Mouse (Mus musculus): ENCODE measurements at regions not wholly inside any gene's neighbourhood (a gene's known extent, or its start where the extent isn't known, plus 50 kb on each side); places are given as distances from the start of the nearest gene placed in this dataset.

GRCm38 (mm10) chr12:70614686-70615085, 161.8 kb downstream of the Tmx1 start:
- WGBS = 85% methylated on average over 2 of the region's 2 CpGs

DNA sequence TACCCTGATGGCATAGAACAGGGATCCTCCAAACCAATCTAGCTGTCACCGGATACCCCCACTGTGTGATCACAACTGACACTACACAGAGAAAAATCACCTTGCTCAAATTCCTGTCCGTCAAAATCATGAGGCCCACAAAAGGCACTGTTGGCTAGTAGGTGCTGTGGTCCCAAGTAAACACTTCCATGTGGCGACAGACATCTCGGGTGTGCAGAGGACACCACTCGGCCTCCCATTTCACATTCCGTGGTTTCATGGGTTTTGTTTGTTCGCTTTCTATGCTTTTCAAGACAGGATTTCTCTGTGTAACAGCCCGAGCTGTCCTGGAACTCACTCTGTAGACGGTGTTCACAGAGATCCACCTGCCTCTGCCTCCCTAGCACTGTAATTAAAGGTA, 162.2 kb downstream of the Tmx1 start:
- no peak overlapping the region for H3K27ac ChIP-seq (ENCODE audit: poor library complexity, severe bottlenecking)
- H3K9me3 ChIP-seq (replicated peaks) = no peaks in the 10 kb centered on the region
- H3K4me2 ChIP-seq = no peak overlapping the region
- 86% methylated on average over 9 of the region's 9 CpGs for WGBS
- peaks cover 25% of the 10 kb centered on the region for H3K4me1 ChIP-seq (replicated peaks)
- H3K4me3 ChIP-seq = no peak overlapping the region
- ATAC-seq (ENCODE audit: insufficient number of reproducible peaks, low FRiP score) = no peak
- H3K36me3 ChIP-seq = no peaks in the 10 kb centered on the region
- H3K27me3 ChIP-seq (replicated peaks) = no peaks in the 10 kb centered on the region
- no peak overlapping the region for H3K9ac ChIP-seq

More at GRCm38 (mm10) chr12:70614686-70615085, 161.8 kb downstream of the Tmx1 start:
- Histone ChIP-seq H3K4me3 (no peak overlapping the region), H3K27me3 (replicated peaks) (no peaks in the 10 kb centered on the region), H3K4me1 (replicated peaks) (peaks cover 25% of the 10 kb centered on the region), H3K36me3 (no peaks in the 10 kb centered on the region), H3K4me2 (no peak overlapping the region), H3K9ac (no peak overlapping the region), H3K9me3 (replicated peaks) (no peaks in the 10 kb centered on the region), H3K27ac (ENCODE audit: poor library complexity, severe bottlenecking) (no peak overlapping the region)
- no peak for ATAC-seq (ENCODE audit: insufficient number of reproducible peaks, low FRiP score)

DNA sequence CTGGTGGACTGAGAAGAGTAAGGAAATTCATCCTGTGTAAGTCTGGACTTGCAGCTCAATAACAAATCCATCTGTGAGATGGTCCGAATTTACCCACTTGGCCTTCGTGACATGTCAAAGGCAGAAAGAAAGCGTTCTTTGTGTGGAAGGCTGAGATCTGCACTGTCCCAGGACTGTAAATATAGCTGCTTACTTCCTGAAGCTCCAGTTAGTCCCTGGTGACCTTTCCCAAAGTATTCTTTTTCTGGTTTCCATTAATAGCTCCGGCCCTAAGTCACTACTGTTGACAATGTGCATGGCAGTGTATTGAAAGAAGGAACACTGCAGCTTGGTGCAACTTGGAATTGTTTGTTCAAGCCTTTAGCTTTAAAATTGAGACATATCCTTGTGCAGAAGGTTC, 163.2 kb downstream of the Tmx1 start:
- Histone ChIP-seq H3K4me2 (no peak overlapping the region), H3K27ac (ENCODE audit: poor library complexity, severe bottlenecking) (no peak overlapping the region), H3K4me1 (replicated peaks) (peaks cover 25% of the 10 kb centered on the region), H3K4me3 (no peak overlapping the region), H3K9me3 (replicated peaks) (no peaks in the 10 kb centered on the region), H3K9ac (no peak overlapping the region), H3K27me3 (replicated peaks) (no peaks in the 10 kb centered on the region), H3K36me3 (no peaks in the 10 kb centered on the region)
- 61% methylated on average over 4 of the region's 4 CpGs for WGBS
- no peak for ATAC-seq (ENCODE audit: insufficient number of reproducible peaks, low FRiP score)

- Histone ChIP-seq H3K4me3 (no peak overlapping the region), H3K36me3 (no peaks in the 10 kb centered on the region), H3K27ac (ENCODE audit: poor library complexity, severe bottlenecking) (no peak overlapping the region), H3K4me2 (no peak overlapping the region), H3K4me1 (replicated peaks) (peaks cover 24% of the 10 kb centered on the region), H3K27me3 (replicated peaks) (no peaks in the 10 kb centered on the region), H3K9me3 (replicated peaks) (no peaks in the 10 kb centered on the region), H3K9ac (no peak overlapping the region)
- WGBS = 55% methylated on average over 4 of the region's 4 CpGs
- ATAC-seq (ENCODE audit: insufficient number of reproducible peaks, low FRiP score) = no peak
Observed at GRCm38 (mm10) chr12:70616487-70616886, 163.6 kb downstream of the Tmx1 start.

GRCm38 (mm10) chr12:70617024-70617423, 164.1 kb downstream of the Tmx1 start:
- H3K4me3 ChIP-seq = no peak overlapping the region
- 70% methylated on average over 1 of the region's 1 CpGs for WGBS

GRCm38 (mm10) chr12:70617979-70618378, 165.1 kb downstream of the Tmx1 start:
- Histone ChIP-seq H3K27me3 (replicated peaks) (no peaks in the 10 kb centered on the region), H3K4me3 (no peak overlapping the region), H3K9me3 (replicated peaks) (no peaks in the 10 kb centered on the region), H3K4me1 (replicated peaks) (peaks cover 22% of the 10 kb centered on the region), H3K36me3 (no peaks in the 10 kb centered on the region), H3K9ac (no peak overlapping the region), H3K4me2 (no peak overlapping the region), H3K27ac (ENCODE audit: poor library complexity, severe bottlenecking) (no peak overlapping the region)
- WGBS = 84% methylated on average over 3 of the region's 3 CpGs
- no peak for ATAC-seq (ENCODE audit: insufficient number of reproducible peaks, low FRiP score)

More at GRCm38 (mm10) chr12:70617024-70617423, 164.1 kb downstream of the Tmx1 start:
- Histone ChIP-seq H3K27ac (ENCODE audit: poor library complexity, severe bottlenecking) (no peak overlapping the region), H3K4me2 (no peak overlapping the region), H3K9ac (no peak overlapping the region), H3K9me3 (replicated peaks) (no peaks in the 10 kb centered on the region), H3K36me3 (no peaks in the 10 kb centered on the region), H3K4me1 (replicated peaks) (peaks cover 24% of the 10 kb centered on the region), H3K27me3 (replicated peaks) (no peaks in the 10 kb centered on the region)
- no peak for ATAC-seq (ENCODE audit: insufficient number of reproducible peaks, low FRiP score)

- peaks cover 27% of the 10 kb centered on the region for H3K4me1 ChIP-seq (replicated peaks)
- WGBS = 82% methylated on average over 2 of the region's 2 CpGs
- H3K4me2 ChIP-seq = no peak overlapping the region
- no peaks in the 10 kb centered on the region for H3K27me3 ChIP-seq (replicated peaks)
- H3K9ac ChIP-seq = no peak overlapping the region
- no peak overlapping the region for H3K4me3 ChIP-seq
- no peaks in the 10 kb centered on the region for H3K36me3 ChIP-seq
- H3K9me3 ChIP-seq (replicated peaks) = no peaks in the 10 kb centered on the region
- no peak for ATAC-seq (ENCODE audit: insufficient number of reproducible peaks, low FRiP score)
- H3K27ac ChIP-seq (ENCODE audit: poor library complexity, severe bottlenecking) = no peak overlapping the region
Observed at GRCm38 (mm10) chr12:70619436-70619835, 166.5 kb downstream of the Tmx1 start.

DNA sequence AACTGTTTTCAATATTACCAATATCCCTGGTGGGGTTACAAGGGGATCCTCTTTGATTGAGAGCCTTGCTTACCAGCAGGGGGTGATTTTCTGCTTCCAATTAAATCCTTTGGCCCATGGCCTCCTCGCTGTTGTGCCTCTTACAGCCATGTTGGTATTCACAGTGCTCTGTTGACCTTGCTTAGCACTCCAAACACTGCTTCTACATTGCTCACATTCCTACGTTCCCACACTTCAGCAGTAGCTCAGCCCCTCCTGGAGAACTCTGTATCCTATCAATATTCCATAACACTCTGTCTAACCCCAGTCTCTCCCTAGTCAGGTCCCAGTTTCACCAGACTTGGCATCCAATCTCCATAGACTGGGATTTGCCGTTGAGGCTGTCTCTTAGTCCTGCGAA, 169.1 kb downstream of the Tmx1 start:
- Histone ChIP-seq H3K4me2 (no peak overlapping the region), H3K36me3 (no peaks in the 10 kb centered on the region), H3K4me3 (no peak overlapping the region), H3K27me3 (replicated peaks) (no peaks in the 10 kb centered on the region), H3K4me1 (replicated peaks) (peaks cover 20% of the 10 kb centered on the region), H3K9ac (no peak overlapping the region), H3K9me3 (replicated peaks) (no peaks in the 10 kb centered on the region), H3K27ac (ENCODE audit: poor library complexity, severe bottlenecking) (no peak overlapping the region)
- WGBS = 53% methylated on average over 4 of the region's 4 CpGs
- ATAC-seq (ENCODE audit: insufficient number of reproducible peaks, low FRiP score) = no peak

DNA sequence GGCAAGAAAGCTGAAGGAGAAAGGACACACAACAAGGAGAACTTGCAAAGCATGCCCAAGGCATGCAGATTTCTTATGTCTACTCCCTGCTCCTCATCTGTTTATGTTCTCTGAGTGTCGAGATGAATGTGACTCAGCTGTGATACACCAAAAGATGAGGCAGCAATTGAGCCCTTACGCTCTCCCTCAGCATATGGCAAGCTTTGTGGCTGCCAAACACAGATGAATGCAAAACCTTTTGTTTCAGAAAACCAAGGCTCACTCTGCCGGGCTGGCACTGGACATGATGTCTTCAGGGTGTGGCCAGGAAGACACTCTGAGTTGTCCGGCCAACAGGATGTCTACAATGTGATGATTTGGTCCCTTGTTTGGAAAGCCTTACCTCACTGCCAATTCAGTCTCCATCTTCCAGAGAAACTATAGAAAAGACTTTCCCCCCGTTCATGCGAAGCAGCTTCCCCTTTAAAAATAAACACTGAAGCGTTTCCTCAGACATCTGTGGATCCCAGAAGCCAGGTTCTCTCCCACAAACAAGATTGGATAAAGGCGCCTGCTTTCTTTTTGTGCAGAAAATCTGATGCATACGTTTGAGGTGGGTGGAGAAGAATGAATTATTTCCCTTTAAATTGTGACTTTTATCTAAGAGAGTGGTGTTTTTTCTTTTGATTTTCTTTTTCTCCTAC, 171.5 kb downstream of the Tmx1 start:
- 48% methylated on average over 9 of the region's 9 CpGs for WGBS
- no peak overlapping the region for H3K4me3 ChIP-seq
- H3K36me3 ChIP-seq = no peaks in the 10 kb centered on the region
- no peak overlapping the region for H3K4me2 ChIP-seq
- no peaks in the 10 kb centered on the region for H3K9me3 ChIP-seq (replicated peaks)
- peaks cover 33% of the 10 kb centered on the region for H3K4me1 ChIP-seq (replicated peaks)
- no peak overlapping the region for H3K27ac ChIP-seq (ENCODE audit: poor library complexity, severe bottlenecking)
- H3K9ac ChIP-seq = no peak overlapping the region
- ATAC-seq (ENCODE audit: insufficient number of reproducible peaks, low FRiP score) = no peak
- no peaks in the 10 kb centered on the region for H3K27me3 ChIP-seq (replicated peaks)

- Histone ChIP-seq H3K9me3 (replicated peaks) (no peaks in the 10 kb centered on the region), H3K9ac (no peak overlapping the region), H3K36me3 (no peaks in the 10 kb centered on the region), H3K4me2 (no peak overlapping the region), H3K27me3 (replicated peaks) (no peaks in the 10 kb centered on the region), H3K4me3 (no peak overlapping the region), H3K27ac (ENCODE audit: poor library complexity, severe bottlenecking) (no peak overlapping the region), H3K4me1 (replicated peaks) (peaks cover 33% of the 10 kb centered on the region)
- ATAC-seq (ENCODE audit: insufficient number of reproducible peaks, low FRiP score) = no peak
- WGBS = 62% methylated on average over 7 of the region's 7 CpGs
Observed at GRCm38 (mm10) chr12:70627638-70628037, 174.7 kb downstream of the Tmx1 start.

GRCm38 (mm10) chr12:70628384-70629365, 175.8 kb downstream of the Tmx1 start:
- Histone ChIP-seq H3K4me3 (no peak overlapping the region), H3K4me1 (replicated peaks) (peaks cover 41% of the 10 kb centered on the region), H3K9ac (no peak overlapping the region), H3K4me2 (no peak overlapping the region), H3K27me3 (replicated peaks) (no peaks in the 10 kb centered on the region), H3K9me3 (replicated peaks) (no peaks in the 10 kb centered on the region), H3K27ac (ENCODE audit: poor library complexity, severe bottlenecking) (no peak overlapping the region), H3K36me3 (no peaks in the 10 kb centered on the region)
- WGBS = 60% methylated on average over 21 of the region's 21 CpGs
- ATAC-seq (ENCODE audit: insufficient number of reproducible peaks, low FRiP score) = no peak

Data from heart, embryonic 12.5 days (tissue).